ENCODE assay signal across 24 mouse cellular contexts in the genomic region with DNA sequence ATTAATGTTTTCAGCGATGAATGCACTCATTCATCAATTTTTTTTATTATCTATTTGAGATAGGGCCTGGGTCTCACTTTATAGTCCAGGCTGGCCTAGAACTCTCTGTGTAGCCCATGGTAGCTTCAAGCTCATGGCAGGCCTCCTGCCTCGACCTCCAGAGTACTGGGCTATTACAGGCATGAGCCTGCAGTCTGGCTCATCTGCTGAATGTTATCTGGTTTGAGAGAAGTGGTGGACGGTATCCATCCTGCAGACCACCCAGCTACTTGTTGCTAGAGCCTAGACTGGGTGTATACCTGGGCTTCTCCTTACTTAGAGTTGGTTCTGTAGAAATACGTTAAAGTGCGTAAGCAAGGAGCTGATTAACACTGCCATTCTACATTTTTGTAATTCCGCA.
"Had no signal": no experiment of that assay in that cellular context is flagged by ENCODE, and none has a peak within 500 bp of the region (broad histone marks: within the 10 kb centered on the region; RNA-seq: fewer than 3 reads in every experiment).

No protein-coding gene starts in this region.

- H3K27me3 ChIP-seq: intestine, embryonic 15.5 days; kidney, embryonic 15.5 days; lung, embryonic 15.5 days; megakaryocyte, embryonic 14.5 days; midbrain, embryonic 15.5 days; neural tube, embryonic 12.5 days; neural tube, embryonic 15.5 days had no signal

- DNase-seq: kidney, adult 11 months; kidney, adult 8-10 months; kidney, postnatal 10 days; kidney, postnatal 36 days; layer of hippocampus, postnatal 36 days; lung, adult 18-20 months; lung, postnatal 10 days; lung, postnatal 36 days; right cerebral cortex, adult 18-20 months; right cerebral cortex, postnatal 14 days; spleen, adult 18-20 months; thymus, adult 2 months; thymus, postnatal 14 days; thymus, postnatal 4 days had no signal

- ATAC-seq: intestine, embryonic 15.5 days; midbrain, embryonic 15.5 days had no signal

- H3K4me1 ChIP-seq: intestine, embryonic 15.5 days; midbrain, embryonic 15.5 days; neural tube, embryonic 12.5 days; neural tube, embryonic 15.5 days had no signal

- H3K27ac ChIP-seq: intestine, embryonic 15.5 days; left cerebral cortex, adult 2 months; liver, embryonic 14.5 days; lung, embryonic 15.5 days; midbrain, embryonic 15.5 days; neural tube, embryonic 12.5 days; neural tube, embryonic 15.5 days had no signal

- H3K4me3 ChIP-seq: intestine, embryonic 15.5 days; kidney, embryonic 15.5 days; left cerebral cortex, adult 2 months; lung, embryonic 15.5 days; megakaryocyte, embryonic 14.5 days; midbrain, embryonic 15.5 days; neural tube, embryonic 12.5 days; neural tube, embryonic 15.5 days had no signal

- H3K9ac ChIP-seq: intestine, embryonic 15.5 days; kidney, embryonic 15.5 days; liver, embryonic 14.5 days; lung, embryonic 15.5 days; midbrain, embryonic 15.5 days; neural tube, embryonic 12.5 days; neural tube, embryonic 15.5 days had no signal

- H3K4me2 ChIP-seq: intestine, embryonic 15.5 days; kidney, embryonic 15.5 days; lung, embryonic 15.5 days; midbrain, embryonic 11.5 days; midbrain, embryonic 15.5 days; neural tube, embryonic 12.5 days; neural tube, embryonic 15.5 days had no signal

- H3K9me3 ChIP-seq: intestine, embryonic 15.5 days; kidney, embryonic 15.5 days; lung, embryonic 15.5 days; megakaryocyte, embryonic 14.5 days; midbrain, embryonic 15.5 days; neural tube, embryonic 12.5 days; neural tube, embryonic 15.5 days had no signal
